Mouse (Mus musculus) MEL (cell line): ENCODE results near the gene Plekha8.

ENCODE experiments used
- CTCF ChIP-seq, 3 experiments: IDR thresholded peaks in 2 of 3; conservative IDR thresholded peaks in 1 of 3; 2 replicates each; pipeline ENCODE4 v1.5.1; 2011 to 2012; ENCODE audit warnings: low read length in 3 of 3, low read depth in 2 of 3, mild to moderate bottlenecking in 2 of 3, improper control_type of control experiment in 1 of 3, inconsistent platforms in 1 of 3, mixed read lengths in 1 of 3, moderate library complexity in 1 of 3; ENCODE audit not compliant: control insufficient read depth in 1 of 3, insufficient read depth in 1 of 3, poor library complexity in 1 of 3, severe bottlenecking in 1 of 3
- EP300 ChIP-seq, 2 experiments: IDR thresholded peaks; 2 replicates each; pipeline ENCODE4 v1.6.1; 2011; ENCODE audit warnings: improper control_type of control experiment in 2 of 2, low read length in 2 of 2, low read depth in 1 of 2, mild to moderate bottlenecking in 1 of 2
- JUND ChIP-seq: IDR thresholded peaks from 2 replicates; pipeline ENCODE4 v1.6.1; 2011; ENCODE audit warnings: low read depth, mild to moderate bottlenecking, improper control_type of control experiment, low read length
- KAT2A ChIP-seq: conservative IDR thresholded peaks from 2 replicates; pipeline ENCODE4 v1.6.1; 2012; ENCODE audit warnings: low read depth, low read length, improper control_type of control experiment, inconsistent platforms
- MXI1 ChIP-seq: IDR thresholded peaks from 2 replicates; pipeline ENCODE4 v1.6.1; 2011; ENCODE audit warnings: mild to moderate bottlenecking, low read depth, low read length, improper control_type of control experiment
- POLR2A ChIP-seq, 2 experiments: IDR thresholded peaks; 2 replicates each; pipeline ENCODE4 v1.6.1; 2011 to 2012; ENCODE audit warnings: low read length in 2 of 2, mild to moderate bottlenecking in 2 of 2, control low read depth in 1 of 2, improper control_type of control experiment in 1 of 2, low read depth in 1 of 2, moderate library complexity in 1 of 2; ENCODE audit not compliant: control insufficient read depth in 1 of 2, insufficient read depth in 1 of 2, poor library complexity in 1 of 2
- POLR2AphosphoS2 ChIP-seq: IDR thresholded peaks from 2 replicates; pipeline ENCODE4 v1.6.1; 2011; ENCODE audit warnings: low read length, improper control_type of control experiment
- POLR2AphosphoS5 ChIP-seq: IDR thresholded peaks from 2 replicates; pipeline ENCODE4 v1.6.1; 2012; ENCODE audit warnings: low read depth, borderline replicate concordance, mild to moderate bottlenecking, inconsistent platforms, low read length, moderate library complexity, mixed read lengths
- SMC3 ChIP-seq: IDR thresholded peaks from 2 replicates; pipeline ENCODE4 v1.6.1; 2011; ENCODE audit warnings: low read depth, low read length, improper control_type of control experiment
- ZMIZ1 ChIP-seq: IDR thresholded peaks from 2 replicates; pipeline ENCODE4 v1.6.1; 2012; ENCODE audit warnings: low read depth, mild to moderate bottlenecking, inconsistent platforms, low read length, improper control_type of control experiment, moderate library complexity

DNA sequence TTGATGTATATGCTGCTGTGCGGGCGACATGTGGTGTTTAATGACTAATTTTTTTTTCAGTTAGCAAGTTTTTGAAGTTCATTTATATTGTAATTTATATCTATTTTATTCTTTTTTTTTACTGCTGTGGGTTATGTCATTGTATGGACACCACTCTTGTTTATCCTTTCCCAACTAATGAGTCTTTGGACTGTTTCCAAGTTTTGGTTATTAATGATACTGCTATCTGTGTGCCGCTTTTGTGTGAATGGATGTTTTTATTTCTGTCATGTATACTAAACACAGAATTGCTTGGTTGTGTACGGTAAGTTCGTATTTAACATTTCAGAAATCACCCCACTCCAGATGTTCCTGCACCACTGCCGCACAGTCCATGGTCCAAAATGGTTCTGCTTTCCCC, 63.0 kb downstream of the Plekha8 start:
- TF ChIP-seq POLR2A (IDR thresholded peaks at IDR 0.05; ENCODE audit: control insufficient read depth in 1 of 2, insufficient read depth in 1 of 2, low read depth in 1 of 2, low read length in 2 of 2, poor library complexity in 1 of 2) (no peak), CTCF (IDR thresholded peaks at IDR 0.05 in 2 of 3, conservative IDR thresholded peaks at IDR 0.05 in 1 of 3; ENCODE audit: control insufficient read depth in 1 of 3, insufficient read depth in 1 of 3, low read depth in 2 of 3, low read length in 3 of 3, poor library complexity in 1 of 3, severe bottlenecking in 1 of 3) (no peak), MXI1 (no peak), EP300 (IDR thresholded peaks at IDR 0.05; ENCODE audit: low read depth in 1 of 2, low read length in 2 of 2) (no peak), KAT2A (no peak), POLR2AphosphoS5 (no peak), JUND (no peak), POLR2AphosphoS2 (no peak), ZMIZ1 (no peak), SMC3 (no peak)
